Mouse (Mus musculus) CD4-positive helper T cell, adult 2 months (primary cell): ENCODE measurements around the gene Mlip.

Experiments used
- DNase-seq: peaks from one replicate; pipeline ENCODE4 v3.0.0-alpha.2; 2012; ENCODE audit warnings: low read depth, missing footprints, low spot score

Mlip gene

DNA sequence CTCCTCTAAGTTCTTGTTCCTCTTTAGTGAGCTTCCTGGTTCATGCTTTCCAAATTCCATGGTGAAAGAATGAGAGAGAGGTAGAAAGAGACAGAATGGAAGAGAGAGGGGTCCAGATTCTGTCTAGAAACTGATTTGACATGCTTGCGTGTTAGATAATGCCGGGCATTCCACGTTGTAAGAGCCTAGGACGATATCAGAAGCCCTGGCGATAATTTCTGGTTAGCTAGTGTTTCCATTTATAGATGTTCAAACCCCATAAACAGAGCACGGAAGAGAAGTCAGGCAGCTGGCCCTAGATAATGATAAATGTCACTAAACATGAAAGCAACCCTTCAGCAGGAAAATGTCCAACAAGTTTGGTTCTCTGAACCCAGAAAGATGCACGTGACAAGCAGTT is 5.1 kb downstream of the Mlip start:
- no peak for DNase-seq

DNA sequence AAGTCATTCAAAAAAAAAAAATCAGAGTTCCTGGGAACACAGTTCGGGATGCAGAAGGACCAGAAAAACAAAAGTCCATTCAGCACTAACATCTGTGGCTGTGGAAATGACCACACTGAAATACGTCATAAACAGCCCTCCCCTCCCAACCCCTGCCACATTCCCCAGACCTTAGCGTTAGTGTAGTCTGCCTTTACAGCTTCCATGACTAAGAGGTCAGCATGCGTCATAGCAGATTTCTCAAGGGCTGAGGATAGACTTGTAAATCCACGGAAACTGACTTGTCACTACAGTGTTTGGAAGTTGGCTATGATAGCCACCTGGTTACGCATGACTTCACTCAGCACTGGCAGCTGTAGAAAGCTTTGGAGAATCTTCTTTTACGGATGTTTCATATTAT is 8.5 kb downstream of the Mlip start:
- no peak for DNase-seq

DNA sequence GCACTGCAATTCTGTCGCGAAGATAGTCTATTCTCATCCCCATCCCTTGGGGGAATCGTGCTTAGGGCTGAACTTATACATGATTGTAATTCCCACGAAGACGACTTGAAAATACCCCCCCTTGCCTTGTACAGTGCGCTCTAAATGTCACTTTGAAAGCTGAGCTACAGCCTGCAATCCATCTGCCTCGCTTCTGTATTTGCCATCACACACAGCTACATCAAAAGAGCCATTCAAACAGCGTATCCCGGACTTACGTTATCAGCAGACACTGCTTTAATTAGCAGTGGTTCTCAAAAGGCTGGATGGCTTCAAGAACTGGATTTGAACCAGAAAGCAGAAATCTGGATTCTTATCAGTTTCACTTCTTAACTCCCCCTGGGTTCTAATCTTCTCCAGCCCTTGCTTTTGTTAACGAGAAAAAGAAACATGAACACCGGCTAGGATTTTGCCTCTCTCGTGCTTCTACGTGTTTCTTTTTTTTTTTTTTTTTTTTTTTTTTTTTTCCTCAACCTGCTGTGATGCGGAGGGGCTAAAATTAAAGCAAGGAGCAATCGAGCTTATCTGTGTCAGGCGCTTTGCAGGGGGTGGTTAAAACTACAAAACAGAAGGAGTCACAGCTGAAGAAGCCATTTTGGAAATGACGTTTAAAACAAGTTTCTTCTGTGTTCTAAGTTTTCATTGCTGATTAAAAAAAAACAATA is 12.5 kb downstream of the Mlip start:
- DNase-seq: no peak

GRCm38 (mm10) chr9:77339571-77340148 is 13.1 kb downstream of the Mlip start:
- no peak for DNase-seq

DNA sequence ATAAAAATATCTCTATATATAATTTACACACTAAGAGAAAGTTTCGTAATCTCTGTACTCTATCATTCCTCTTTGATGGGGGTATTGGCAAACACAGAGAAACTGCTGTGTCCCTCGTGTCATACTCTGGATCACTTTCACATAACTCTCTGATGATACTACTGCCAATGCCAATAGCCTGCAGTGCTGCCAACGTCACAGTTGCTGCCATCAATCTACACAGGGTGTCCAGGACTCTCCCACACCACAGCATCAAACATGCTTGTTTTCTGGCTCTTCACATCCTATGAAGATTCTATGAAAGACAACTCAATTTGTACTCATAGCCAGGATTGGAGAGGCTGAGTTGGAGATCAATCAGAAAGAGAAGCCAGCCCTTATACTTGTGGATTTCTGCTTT is 17.4 kb downstream of the Mlip start:
- no peak for DNase-seq

DNA sequence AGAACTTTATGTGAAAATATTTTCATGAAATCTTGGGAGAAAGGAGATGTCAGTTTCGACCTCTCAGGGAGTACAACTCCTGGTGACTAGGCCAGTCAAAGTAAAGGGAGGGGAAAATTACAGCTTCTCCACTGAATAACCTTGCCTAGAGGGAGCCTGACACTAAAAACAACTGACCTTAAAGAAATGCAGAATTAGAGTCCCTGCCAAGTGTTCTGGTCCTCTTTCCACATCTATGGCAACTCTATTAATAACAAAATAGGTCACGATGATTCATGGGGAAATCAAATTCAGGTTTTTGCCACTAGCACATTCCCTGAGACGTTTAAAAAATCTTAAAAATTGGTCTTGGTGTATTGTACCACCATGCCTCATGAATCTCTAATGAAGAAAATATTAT is 34.4 kb downstream of the Mlip start:
- no peak for DNase-seq

- DNase-seq: no peak
Measured at GRCm38 (mm10) chr9:77310548-77310947, 42.2 kb downstream of the Mlip start.

GRCm38 (mm10) chr9:77305417-77305816 is 47.4 kb downstream of the Mlip start:
- no peak for DNase-seq

DNA sequence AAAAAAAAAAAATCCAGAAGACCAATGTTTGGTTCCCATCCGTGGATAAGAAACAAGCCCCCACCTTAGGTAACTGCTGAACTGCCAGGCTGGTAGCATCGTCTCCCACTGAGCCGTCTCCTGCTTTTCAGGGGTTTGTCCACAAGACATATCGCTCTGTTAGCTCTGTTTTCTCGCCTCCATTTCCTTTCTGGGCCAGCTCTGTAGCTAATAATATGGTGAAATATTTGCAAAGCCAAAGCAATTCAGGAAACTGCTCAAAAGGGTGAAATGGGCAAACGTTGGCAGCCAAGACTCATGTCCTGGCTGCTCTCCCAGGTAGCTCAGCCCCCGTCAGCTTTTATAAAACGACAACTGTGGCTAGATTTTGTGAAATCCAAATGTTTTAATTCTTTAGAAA is 50.4 kb downstream of the Mlip start:
- no peak for DNase-seq

GRCm38 (mm10) chr9:77287958-77288357 is 64.8 kb downstream of the Mlip start:
- no peak for DNase-seq

GRCm38 (mm10) chr9:77279371-77279770 is 73.4 kb downstream of the Mlip start:
- no peak for DNase-seq

DNA sequence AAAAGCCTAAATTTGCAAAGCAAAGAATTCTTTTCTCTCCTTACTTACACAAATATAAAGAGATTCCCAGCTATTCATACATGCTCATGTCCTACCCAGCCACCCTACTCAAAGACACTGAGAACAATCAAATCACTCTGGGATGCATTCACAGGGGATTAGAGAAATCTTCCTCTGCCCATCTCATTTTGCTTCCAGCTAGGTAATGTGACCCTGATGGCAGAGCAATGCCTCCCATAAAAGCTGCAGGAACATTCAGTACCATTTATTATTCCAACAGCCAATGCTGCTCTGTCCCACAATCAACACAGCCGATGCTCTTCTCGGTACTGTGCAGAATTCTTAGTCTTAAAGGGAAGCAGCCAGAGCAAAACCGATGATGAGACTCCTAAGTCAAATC is 74.7 kb downstream of the Mlip start:
- no peak for DNase-seq

DNA sequence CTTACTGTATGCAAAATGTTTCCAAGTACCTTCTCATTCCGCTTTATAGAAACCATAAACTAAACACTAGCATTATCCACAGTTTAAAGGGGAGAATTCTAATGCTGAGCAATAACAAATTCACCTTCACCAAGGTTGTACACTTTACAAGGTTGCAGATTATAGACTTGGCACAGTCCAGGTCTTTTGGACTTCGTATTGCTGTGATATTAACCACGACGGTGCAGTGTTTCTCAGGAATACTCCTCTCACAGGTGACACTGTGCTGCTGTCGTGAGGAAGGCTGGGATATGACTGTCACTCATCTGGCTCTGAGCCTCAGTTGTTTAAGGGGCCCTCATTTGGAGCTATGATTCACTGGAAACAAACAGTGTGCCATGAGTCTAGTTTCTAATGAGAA is 75.5 kb downstream of the Mlip start:
- no peak for DNase-seq

DNA sequence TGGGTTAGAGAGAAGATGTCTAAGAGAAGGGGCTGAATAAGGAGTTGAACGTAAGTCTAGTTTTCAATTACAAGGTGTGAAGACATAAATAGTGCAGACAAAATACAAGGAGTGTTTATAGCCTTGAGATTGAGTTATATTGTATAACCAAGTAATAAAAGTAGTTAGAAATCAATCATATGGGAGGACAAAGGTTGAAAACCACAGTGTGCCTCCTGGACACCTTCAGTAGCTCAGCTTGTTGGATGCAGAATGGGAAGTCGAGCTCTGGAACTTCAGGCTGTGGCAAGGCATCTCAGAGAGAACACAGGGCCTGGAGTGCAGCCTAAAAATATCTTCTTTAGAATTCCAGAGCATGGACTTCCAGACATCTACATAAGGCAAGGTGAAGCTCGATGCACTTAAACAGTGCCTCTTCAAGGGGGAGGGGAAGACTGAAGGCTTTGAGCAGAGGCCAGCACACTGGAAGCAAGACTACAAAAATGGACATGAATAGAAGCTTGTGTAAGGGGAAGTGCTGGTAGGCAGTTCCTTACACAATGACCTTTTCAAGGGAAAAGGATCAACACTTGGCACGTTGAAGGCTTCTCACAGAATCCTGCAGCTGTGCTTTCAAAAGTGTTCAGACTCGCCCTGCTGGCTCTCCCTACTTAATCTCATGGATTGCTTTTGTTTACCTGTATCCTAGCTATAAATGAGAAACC is 76.2 kb downstream of the Mlip start:
- DNase-seq: no peak

DNA sequence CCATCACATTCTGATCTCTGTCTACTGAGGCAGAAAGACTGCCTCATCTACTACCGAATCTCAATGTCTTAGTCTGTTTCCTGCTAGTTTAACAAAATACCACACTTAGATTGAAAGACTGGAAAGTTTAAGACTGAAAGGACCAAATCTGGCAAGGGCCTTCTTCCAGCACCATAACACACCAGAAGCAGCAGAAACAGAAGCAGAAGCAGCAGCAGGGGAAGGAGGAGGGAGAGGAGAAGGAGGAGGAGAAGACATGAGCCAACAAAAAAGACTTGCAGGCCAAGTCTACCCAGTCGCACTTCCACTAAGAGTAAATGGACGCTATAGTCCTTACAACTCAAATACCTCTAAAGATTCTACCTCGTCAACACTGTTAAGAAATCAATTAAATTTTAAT is 80.0 kb downstream of the Mlip start:
- no peak for DNase-seq

- DNase-seq: no peak
Measured at GRCm38 (mm10) chr9:77265268-77266017, 87.3 kb downstream of the Mlip start.

DNA sequence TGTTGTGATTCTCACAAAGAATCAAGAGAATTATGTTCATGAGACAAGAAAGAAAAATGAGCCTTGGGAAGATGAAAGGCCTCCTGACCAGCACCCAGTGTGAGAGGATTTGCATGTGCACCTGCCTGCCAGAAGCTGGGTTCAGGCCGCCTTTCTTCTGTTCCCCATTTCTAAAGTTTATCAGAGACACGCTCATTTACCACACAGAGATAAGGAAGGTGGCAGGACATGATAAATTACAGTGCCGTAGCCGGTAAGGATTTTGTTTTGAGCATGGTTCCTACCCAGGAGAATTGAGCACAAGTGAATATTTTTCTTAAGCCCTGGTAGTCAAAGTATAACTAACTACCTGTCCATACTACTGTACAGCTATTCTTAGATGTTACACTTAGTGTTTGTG is 93.7 kb downstream of the Mlip start:
- no peak for DNase-seq

DNA sequence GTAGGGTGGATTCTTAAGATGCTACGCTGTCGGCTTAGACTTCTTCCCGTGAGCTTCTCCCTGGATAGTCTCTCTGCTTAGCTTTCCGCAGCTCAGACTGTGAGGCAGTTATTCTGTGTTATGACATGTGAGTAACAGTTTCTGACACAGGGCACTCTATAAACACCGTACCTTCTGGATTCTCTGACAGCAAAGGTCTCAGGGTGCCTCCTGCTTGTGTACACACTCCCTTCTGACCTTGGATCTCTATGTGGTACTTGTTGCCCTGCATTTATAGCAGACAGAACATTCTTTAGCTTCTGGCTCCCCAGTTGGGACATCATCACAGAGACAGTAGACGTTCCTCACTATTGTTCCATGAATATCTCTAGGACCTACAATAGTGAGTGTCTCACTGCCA is 94.5 kb downstream of the Mlip start:
- no peak for DNase-seq

DNA sequence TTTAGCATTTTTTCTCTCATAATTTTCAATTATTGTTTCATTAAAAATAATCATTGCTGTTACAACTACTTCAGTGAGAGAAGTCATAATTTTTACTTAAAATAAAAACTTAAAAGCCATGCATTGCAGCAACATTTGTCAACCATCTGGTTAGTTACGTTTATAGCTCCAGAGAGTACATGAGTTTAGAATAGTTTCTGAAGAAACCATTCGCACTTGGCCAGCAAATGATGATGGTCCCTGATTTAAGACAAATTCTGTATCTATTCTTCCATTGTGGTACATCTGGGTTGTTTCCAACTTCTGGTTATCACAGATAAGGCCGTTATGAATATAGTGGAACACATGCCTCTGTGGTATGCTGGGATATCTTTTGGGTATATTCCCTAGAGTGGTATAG is 98.3 kb downstream of the Mlip start:
- no peak for DNase-seq

DNA sequence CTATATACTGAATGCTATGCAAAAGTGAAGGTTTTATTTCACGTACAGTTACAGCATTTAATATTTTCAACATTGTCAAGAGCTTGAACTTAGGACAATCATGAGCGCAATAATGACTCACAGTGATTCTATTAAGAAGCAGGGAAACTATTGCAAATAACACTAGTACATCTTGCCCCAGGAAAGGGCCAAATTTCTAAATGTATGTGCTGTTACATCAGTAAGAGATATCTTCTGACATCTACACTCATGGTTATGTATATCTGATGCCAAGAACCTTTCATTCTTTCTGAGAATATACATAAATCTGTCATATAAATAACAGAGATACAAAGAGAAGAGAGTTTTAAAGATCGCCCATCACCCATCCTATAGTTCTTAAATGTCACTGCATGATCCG is 100.0 kb downstream of the Mlip start:
- no peak for DNase-seq

DNA sequence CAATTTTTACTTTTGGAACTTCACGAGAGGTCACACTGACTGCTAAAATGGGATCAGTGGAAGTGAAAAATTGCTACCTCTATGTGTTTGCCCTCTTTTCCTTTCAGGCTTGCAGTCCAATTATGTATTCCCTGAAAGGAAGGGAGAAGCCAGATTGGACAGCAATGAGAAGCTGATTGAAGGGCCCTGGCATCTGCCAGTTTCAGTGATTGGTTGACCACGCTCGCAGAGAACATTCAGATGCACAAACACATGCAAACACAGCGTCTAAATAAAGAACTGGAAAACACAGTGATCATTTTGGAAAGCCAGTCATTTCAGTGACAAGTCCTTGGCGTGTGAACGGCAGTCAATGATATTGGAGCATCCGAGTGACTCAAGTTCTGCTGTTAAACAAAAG is 100.6 kb downstream of the Mlip start:
- DNase-seq: no peak

- no peak for DNase-seq
Measured at GRCm38 (mm10) chr9:77251511-77252112, 101.2 kb downstream of the Mlip start.
